Mouse (Mus musculus) C2C12 (cell line): Measurements from ENCODE around the gene Hmgb1. TPM values are rescaled to one million over a fixed set of nuclear protein-coding genes. Genes with fewer than 3 reads are reported as not detected.
A peak's percentile ranks its signal among the peaks of the same experiment; 100 is the strongest.

Experiments used
- H3K27me3 ChIP-seq: one replicate; pipeline ENCODE4 v1.6.1; 2011; ENCODE audit not compliant: control insufficient read depth, insufficient read depth, insufficient read length
- H3K36me3 ChIP-seq: one replicate; pipeline ENCODE4 v1.6.1; 2011; ENCODE audit not compliant: control insufficient read depth, insufficient read depth
- H3K4me3 ChIP-seq: one replicate; pipeline ENCODE4 v1.5.1; 2011; ENCODE audit warnings: mild to moderate bottlenecking, control low read depth; ENCODE audit not compliant: poor library complexity, insufficient read depth, severe bottlenecking
- H3K79me2 ChIP-seq: one replicate; pipeline ENCODE4 v1.6.1; 2011; ENCODE audit not compliant: control insufficient read depth, insufficient read depth
- H3K79me3 ChIP-seq: one replicate; pipeline ENCODE4 v1.6.1; 2011; ENCODE audit warnings: low read depth, control low read depth
- H3ac ChIP-seq: one replicate; pipeline ENCODE3; 2011; ENCODE audit warnings: low read depth; ENCODE audit not compliant: control insufficient read depth, insufficient read length
- CEBPB ChIP-seq: IDR thresholded peaks from one replicate; pipeline ENCODE4 v1.6.1; 2011; ENCODE audit warnings: low read depth, mild to moderate bottlenecking, control low read depth, moderate library complexity
- CTCF ChIP-seq: IDR thresholded peaks from one replicate; pipeline ENCODE4 v1.5.1; 2011; ENCODE audit not compliant: control insufficient read depth, insufficient read depth, insufficient read length
- FOSL1 ChIP-seq: IDR thresholded peaks from one replicate; pipeline ENCODE4 v1.8.0; 2011; ENCODE audit warnings: mild to moderate bottlenecking, low read length; ENCODE audit not compliant: poor library complexity, insufficient read depth, severe bottlenecking
- MAX ChIP-seq: IDR thresholded peaks from one replicate; pipeline ENCODE4 v1.6.1; 2011; ENCODE audit warnings: mild to moderate bottlenecking, control low read depth
- MYOD1 ChIP-seq: IDR thresholded peaks from one replicate; pipeline ENCODE4 v1.6.1; 2011; ENCODE audit warnings: low read depth; ENCODE audit not compliant: control insufficient read depth, insufficient read length
- MYOG ChIP-seq: IDR thresholded peaks from one replicate; pipeline ENCODE4 v1.6.1; 2011; ENCODE audit not compliant: control insufficient read depth, insufficient read length; ENCODE audit errors: extremely low read depth
- USF1 ChIP-seq: IDR thresholded peaks from one replicate; pipeline ENCODE4 v1.6.1; 2011; ENCODE audit warnings: low read depth, mild to moderate bottlenecking, control low read depth, moderate library complexity
- long read RNA-seq, 2 experiments: library from polyadenylated mRNA; unstranded; transcript quantifications; one replicate each; pipeline ENCODE4 v2.0.0; 2019 to 2020
- polyA plus RNA-seq: library from polyadenylated mRNA; unstranded; fragments of >200 nt; fragmentation: generic; extraction: Trizol; gene quantifications from one replicate; pipeline ENCODE4 v1.2.1, GENCODE M21; 2012; ENCODE audit warnings: missing spikeins

Gene Hmgb1
- 185 TPM for polyA plus RNA-seq
- long read RNA-seq, experiment 1, transcript Hmgb1-202 (5 exons, 1,092 nt), result minor isoform, 10 of 779 reads
- long read RNA-seq, experiment 1, transcript Hmgb1-201 (5 exons, 2,838 nt), result major isoform, 699 of 779 reads
- long read RNA-seq, experiment 1, transcript Hmgb1-203 (4 exons, 1,720 nt), result minor isoform, 12 of 779 reads
- long read RNA-seq, experiment 1, partial matches to known transcripts, result 13 of 779 reads
- long read RNA-seq, experiment 1, other reads (novel, unspliced or antisense), result 42 of 779 reads
- long read RNA-seq, experiment 2, transcript Hmgb1-201 (5 exons, 2,838 nt), result major isoform, 1,545 of 1,577 reads
- long read RNA-seq, experiment 2, transcript Hmgb1-202 (5 exons, 1,092 nt), result minor isoform, 5 of 1,577 reads
- long read RNA-seq, experiment 2, partial matches to known transcripts, result 1 of 1,577 reads
- long read RNA-seq, experiment 2, other reads (novel, unspliced or antisense), result 20 of 1,577 reads

GRCm38 (mm10) chr5:149184104-149184843, at the start of gene Hmgb1, which contains the start of gene Uspl1:
Gene Hmgb1 (minus strand): TSS chr5:149184489.
Gene Uspl1 (plus strand): TSS chr5:149184350.
- Histone ChIP-seq H3K79me3 (peaks cover 39% of the 10 kb centered on the region), H3K27me3 (no peaks in the 10 kb centered on the region), H3K4me3 (peak within 1 kb of the TSS; percentile 89), H3K36me3 (peaks cover 27% of the 10 kb centered on the region), H3K79me2 (peaks cover 59% of the 10 kb centered on the region), H3ac (peak within 1 kb of the TSS; percentile 80)
- TF ChIP-seq MAX, result peak; percentile 99
- TF ChIP-seq USF1, result peak; percentile 13
- TF ChIP-seq CEBPB, result no peak

- Histone ChIP-seq H3K36me3 (no peaks in the 10 kb centered on the region), H3K79me2 (no peaks in the 10 kb centered on the region), H3K79me3 (no peaks in the 10 kb centered on the region), H3ac (peak overlapping the region; percentile 38), H3K4me3 (peak overlapping the region; percentile 38), H3K27me3 (no peaks in the 10 kb centered on the region)
- no peak for TF ChIP-seq MYOD1
Observed at GRCm38 (mm10) chr5:149229619-149230339, 45.5 kb upstream of the Hmgb1 start.

DNA sequence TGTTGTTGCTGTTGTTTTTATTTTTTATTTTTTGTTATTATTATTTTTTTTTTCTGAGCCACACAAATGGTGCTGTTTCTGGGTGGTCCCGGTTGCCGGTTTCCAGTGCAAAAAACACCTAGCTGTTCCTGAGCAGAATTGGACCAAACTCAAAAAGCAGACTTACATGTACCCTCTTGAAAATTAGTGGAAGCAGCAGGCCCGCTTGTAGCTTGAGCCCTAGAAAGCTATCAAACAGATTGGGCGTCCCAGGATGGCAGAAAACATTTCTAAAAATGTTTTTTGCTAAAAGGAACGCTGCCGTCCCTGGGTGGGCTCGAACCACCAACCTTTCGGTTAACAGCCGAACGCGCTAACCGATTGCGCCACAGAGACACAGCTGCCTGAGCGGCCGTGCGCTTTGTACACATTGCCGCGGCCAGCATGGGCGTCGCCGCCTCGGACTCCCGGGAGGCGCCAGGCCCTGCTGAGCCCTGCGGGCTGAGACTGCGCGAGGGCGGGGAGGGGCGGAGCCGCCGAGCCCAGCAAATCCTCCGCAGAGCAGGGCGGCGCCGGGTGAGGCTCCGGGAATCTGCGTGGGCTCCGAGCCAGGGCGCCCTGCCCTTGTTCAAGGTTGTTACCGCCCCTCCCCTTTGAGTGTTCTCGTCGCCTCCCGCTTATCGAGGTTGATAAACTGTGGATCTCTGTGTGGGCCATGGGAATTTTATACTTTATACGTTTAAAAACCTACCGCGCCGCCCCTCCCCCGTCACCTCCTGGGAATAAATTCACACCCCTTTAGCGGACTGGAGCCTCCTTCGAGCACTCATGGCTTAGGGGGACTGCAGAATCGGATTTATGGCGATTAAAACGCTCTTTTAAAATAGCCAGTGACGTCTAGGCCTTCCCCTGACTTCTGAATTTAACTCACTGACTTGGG, 44.7 kb upstream of the Hmgb1 start:
- Histone ChIP-seq H3ac (peak overlapping the region; percentile 38), H3K79me3 (no peaks in the 10 kb centered on the region), H3K36me3 (no peaks in the 10 kb centered on the region), H3K79me2 (no peaks in the 10 kb centered on the region), H3K27me3 (no peaks in the 10 kb centered on the region), H3K4me3 (peak overlapping the region; percentile 38)
- TF ChIP-seq CEBPB (peak; percentile 66), MYOD1 (no peak)

- TF ChIP-seq FOSL1, result no peak
- no peak for TF ChIP-seq CTCF
- TF ChIP-seq USF1, result no peak
- no peak for TF ChIP-seq MAX
- TF ChIP-seq MYOG, result no peak
- no peak for TF ChIP-seq CEBPB
- TF ChIP-seq MYOD1, result no peak
Observed at GRCm38 (mm10) chr5:149224666-149225065, 40.4 kb upstream of the Hmgb1 start.

GRCm38 (mm10) chr5:149221355-149221754, 37.1 kb upstream of the Hmgb1 start:
- H3K79me3 ChIP-seq, result no peaks in the 10 kb centered on the region

More at GRCm38 (mm10) chr5:149224666-149225065, 40.4 kb upstream of the Hmgb1 start:
- H3K36me3 ChIP-seq, result no peaks in the 10 kb centered on the region
- no peaks in the 10 kb centered on the region for H3K27me3 ChIP-seq
- no peaks in the 10 kb centered on the region for H3K79me2 ChIP-seq
- no peak overlapping the region for H3K4me3 ChIP-seq
- no peak overlapping the region for H3ac ChIP-seq
- H3K79me3 ChIP-seq, result no peaks in the 10 kb centered on the region

More at GRCm38 (mm10) chr5:149221355-149221754, 37.1 kb upstream of the Hmgb1 start:
- TF ChIP-seq MAX (no peak), CTCF (no peak), CEBPB (no peak), MYOD1 (no peak), USF1 (no peak), FOSL1 (no peak), MYOG (no peak)
- H3K27me3 ChIP-seq, result no peaks in the 10 kb centered on the region
- no peak overlapping the region for H3K4me3 ChIP-seq
- no peak overlapping the region for H3ac ChIP-seq
- no peaks in the 10 kb centered on the region for H3K79me2 ChIP-seq
- H3K36me3 ChIP-seq, result peaks cover 4% of the 10 kb centered on the region
